Mouse (Mus musculus) frontal cortex, adult (tissue): ENCODE measurements at regions not wholly inside any gene's neighbourhood (a gene's known extent, or its start where the extent isn't known, plus 50 kb on each side); places are given as distances from the start of the nearest gene placed in this dataset.
"Not testable (repeated sequence)": the region's sequence is repeated elsewhere in the genome, so short reads cannot be mapped to it uniquely, and the experiment has no call there.

Experiments
- ATAC-seq: cut with Nextera tagmentation; 2 replicates; pipeline ENCODE4 v1.9.2; 2017; ENCODE audit warnings: mild to moderate bottlenecking, moderate library complexity, mixed read lengths; ENCODE audit not compliant: low TSS enrichment

DNA sequence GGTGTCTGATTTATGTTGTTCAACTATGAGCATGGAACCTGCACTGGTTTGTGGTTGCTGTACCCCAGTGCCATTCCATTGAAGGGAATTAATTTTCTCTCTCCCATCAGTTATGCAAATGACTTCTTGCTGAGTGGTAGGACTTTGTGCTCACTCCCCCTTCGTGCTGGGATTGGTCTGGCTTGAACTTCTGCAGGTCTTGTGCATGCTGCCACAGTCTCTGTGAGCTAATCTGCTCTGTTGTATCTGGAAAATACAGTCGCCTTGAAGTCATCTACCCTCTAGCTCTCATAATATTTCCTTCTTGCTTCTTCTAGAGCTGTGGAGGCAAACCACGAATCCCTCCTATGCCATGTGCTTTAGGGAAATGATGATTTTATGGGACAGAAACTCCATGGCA is 243.6 kb upstream of the Dpp6 start:
- no peak for ATAC-seq

DNA sequence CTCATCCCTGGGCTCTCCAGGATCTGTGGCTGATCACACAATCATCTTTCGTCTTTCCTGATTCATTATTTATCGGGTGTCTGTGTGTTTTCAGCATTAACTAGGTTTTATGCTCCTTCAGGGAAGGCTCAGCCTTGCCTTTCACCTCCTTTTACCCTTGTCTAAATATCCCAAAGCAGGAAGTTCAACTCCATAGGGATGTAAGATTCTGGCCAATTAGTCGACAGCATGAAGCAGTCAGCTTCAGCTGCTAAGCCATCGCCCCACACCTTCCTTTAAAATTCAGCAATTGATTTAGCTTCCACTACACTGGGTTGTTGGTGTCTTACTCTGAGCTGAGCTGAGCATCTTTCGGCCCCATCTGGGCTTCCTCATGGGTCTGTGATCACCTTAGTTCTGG is 230.9 kb upstream of the Dpp6 start:
- no peak for ATAC-seq

DNA sequence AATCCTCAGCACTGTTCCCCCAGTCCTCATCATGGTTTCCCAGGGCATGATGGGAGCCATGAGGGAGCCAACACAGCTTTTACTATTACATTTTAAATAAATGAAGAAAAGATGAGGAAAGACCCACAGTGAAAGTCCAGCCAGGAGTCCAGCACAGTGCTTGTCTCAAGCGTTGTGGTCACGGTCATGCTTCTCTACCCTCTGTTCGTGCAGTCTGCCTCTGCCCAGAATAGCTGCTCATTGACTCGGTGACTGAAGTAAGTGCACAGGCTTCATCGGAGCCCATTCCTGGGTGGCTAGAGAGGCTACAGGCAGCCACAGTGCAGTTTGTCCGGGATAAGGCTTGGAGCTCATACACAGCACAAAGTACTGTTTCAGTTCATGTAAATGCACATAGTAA is 226.1 kb upstream of the Dpp6 start:
- no peak for ATAC-seq

DNA sequence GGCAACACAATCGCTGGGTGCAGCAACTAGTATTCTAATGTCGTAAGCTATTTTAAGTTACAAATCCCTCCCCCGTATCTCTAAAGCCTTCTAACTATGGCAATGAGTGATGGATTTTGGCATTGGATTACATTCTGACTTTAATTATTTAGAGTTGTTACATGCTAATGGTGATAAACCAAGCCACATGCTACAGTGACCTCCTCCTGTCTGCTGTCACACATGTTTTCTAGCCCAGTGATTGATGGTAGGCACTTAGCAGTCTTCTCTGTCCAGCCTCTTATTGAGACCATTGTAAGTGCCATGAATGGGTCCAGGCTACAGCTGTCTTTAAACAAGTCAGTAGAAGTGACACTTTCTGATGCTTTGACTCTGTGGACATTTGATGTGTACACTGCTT is 224.7 kb upstream of the Dpp6 start:
- no peak for ATAC-seq

DNA sequence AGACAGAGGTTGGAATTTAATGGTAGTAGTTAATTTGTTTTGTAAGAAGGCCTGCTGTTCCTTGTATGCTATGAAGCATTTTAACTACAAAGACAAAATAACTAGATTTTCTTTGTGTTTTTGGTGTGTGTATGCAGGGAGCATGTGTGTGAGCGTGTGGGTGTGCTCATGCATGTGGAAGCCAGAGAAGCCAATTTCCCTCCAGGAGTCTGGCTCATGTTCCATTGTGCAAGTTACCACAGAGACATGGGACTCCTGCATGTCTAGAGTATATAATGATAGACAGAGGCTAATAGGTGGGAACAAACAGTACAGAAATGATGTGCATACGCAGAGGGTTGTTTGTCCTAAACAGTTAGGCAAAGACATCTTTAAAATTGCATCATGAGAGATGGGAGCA is 219.0 kb upstream of the Dpp6 start:
- ATAC-seq: no peak

DNA sequence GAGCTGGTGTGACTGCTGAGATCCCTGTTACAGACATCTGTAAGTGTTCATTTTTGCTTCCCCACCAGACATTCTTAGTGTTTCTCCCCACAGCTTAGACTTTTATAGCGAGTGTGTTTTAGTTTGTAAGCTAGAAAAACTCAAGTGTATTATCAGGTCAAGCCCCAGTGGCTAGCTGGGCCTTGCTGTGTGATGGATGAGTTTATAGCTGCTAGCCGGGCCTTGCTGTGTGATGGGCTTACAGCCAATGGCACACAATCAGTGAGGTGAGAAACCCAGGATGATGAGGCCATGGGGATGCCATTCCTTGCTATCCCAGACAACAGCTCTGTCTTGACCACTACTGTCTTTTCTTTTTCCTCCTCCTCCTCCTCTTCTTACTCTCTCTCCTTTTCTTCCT is 197.7 kb upstream of the Dpp6 start:
- ATAC-seq: no peak

DNA sequence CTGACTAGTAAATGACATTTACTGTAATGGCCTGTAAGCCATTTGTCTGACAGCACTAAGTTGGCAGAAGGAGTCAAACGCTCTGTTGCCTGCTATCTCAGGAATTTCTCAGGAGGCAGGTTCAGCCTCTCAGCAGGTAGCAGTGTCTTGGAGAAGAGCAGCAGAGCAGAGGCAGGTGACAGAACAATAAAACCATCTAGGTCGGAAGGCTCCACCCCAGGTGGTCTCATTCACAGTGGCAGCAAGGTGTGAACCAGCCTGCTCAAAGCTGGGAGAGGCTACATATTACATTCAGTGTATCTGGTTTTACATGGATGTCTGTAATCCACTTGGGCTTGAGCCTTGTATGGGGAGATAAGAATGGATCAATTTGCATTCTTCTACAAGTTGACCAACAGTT is 194.9 kb upstream of the Dpp6 start:
- no peak for ATAC-seq

DNA sequence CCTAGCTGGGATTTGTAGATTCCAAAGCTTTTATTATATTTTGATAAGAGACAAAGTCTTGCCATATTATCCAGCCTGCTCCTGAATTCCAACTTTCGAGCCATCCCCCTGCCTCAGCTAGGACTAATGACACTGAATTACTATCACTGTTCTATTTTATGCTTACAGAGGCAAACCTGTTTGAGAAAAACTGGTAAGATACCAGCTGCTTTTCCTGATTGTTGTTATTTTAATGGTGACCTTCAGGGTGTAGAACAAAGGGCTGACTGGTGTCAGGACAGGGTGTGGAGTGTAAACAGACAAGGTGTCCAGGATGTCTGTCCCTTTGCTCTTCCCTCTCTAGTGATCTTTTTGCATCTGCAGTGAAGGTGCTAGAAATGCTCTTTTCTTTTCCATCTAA is 145.5 kb upstream of the Dpp6 start:
- no peak for ATAC-seq

DNA sequence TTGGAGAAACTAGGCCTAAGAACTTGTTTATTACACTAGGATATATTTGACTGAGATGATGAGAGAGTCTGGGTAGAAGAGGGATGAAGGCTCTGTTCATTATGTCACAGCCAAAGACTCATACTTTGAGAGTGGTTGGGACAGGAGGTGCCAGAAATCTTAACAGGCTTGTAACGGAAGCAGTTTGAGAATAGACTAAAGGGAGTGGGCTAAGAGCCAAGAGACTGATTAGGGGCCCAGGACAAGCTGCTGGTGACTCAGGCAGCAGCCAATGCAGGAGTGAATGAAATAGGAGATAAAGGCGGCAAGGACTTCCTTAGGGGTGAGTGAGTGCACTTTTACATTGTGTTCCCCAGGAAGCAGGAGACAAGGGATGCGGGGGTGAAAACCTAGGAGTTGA is 127.2 kb upstream of the Dpp6 start:
- 0 out of 2 replicates have a peak, but pooled peaks have one; percentile 16 for ATAC-seq

DNA sequence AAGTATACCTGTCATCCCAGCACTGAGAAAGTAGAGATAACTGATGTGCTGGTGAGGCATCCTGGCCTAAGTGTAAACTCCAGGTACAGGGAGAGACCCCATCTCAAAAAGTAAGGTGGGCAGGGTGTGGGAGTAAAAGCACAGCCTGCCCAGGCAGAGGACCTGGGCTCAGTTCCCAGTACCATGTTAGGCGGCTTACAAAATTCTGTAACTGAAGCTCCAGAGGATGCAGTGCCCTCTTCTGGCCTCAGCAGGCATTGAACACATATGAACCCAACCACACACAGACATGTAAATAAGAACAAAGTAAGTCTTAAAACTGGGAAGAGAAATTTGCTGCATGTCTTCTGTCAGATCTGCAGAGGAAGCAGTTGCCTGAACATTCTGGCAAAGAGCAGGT is 125.9 kb upstream of the Dpp6 start:
- ATAC-seq: no peak

DNA sequence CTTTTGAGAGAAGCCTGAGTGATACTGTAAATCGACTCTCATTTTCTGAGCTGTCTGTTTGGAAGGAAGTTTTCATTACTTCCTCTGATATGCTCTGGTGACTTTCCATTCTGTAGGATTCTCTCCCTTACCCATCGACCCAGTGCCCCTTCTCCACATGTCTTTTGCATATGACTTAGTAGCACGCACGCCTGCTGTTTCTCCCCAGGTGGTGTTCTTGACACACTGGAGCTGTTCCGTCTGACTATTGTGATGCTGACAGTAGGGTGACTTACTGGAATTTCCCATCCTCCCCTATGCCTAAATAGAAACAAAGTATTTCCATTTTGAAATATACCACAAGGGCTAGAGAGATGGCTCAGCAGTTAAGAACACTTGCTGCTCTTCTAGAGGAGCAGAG is 125.0 kb upstream of the Dpp6 start:
- ATAC-seq: no peak

DNA sequence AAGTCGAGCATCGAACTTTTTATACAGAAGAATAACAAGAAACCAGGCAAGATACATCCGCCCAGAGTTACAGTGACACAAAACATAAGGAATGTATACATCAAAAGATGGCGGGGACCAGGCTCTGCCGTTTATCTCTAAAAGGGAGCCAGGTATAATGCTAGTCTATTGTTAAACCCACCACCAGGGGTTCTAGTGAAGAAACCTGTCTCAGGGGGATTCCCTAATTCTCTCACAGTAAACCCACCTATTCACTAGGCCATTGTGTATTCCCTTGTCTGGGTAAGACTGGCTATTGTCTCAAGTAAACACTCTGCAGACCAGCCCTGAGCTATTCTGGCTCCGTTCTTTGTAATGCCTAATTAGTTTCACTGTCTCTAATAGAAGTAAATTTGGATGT is 113.4 kb upstream of the Dpp6 start:
- not testable (repeated sequence) for ATAC-seq

DNA sequence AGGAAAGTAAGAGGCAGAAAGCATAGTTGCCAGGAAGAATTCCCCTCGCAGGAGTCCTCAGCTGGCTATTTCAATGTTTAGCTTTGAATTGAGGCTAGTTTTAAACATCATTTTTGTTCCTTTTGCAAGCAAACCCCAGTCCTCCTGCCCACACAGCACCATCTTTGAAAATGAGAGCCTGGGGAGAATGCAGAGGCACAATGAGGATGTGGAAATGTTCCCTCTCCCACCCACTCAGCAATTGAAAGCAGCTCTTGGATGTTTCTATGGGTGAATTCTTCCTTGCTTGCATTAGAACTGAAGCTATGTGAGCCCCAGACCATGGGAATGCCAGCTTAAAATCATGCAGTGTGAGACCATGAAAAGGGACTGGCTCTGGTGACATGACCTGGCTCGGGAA is 109.3 kb upstream of the Dpp6 start:
- ATAC-seq: peak; percentile 99

DNA sequence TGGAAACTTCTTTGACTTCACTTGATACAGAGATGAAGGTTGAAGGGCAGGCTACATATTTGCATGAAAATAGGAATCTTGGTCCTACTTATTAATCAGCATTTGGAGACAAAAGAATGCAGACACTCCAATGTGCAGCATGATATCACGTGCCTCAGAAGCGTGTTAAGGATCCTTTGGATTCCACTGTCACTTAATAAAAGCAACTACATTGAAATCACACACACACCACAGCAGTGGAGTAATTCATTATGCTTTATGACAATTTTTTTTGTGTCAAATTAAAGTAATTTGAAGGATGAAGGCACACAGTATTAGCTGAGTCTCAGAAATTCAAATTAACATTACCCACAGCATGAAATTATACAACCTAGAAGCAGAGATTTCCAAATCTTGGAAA is 92.5 kb upstream of the Dpp6 start:
- no peak for ATAC-seq

DNA sequence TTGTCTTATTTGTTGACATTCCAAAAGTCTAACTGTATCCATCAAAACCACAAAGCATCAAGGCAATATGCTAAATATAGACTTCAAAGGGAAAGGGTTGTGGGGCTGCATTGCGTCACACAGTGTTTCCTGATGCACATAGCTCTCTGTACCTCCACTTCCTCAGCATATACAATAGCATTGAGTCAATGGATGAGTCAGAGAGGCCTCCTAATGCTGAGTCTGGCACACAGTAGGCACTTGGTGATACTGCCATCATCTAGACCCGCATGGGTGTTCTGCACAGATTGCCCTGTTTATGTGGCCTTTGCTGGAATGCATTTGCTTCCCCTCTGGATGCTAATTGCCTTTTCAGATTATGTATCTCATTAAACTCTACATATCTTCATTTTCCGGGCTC is 91.0 kb upstream of the Dpp6 start:
- ATAC-seq: no peak

DNA sequence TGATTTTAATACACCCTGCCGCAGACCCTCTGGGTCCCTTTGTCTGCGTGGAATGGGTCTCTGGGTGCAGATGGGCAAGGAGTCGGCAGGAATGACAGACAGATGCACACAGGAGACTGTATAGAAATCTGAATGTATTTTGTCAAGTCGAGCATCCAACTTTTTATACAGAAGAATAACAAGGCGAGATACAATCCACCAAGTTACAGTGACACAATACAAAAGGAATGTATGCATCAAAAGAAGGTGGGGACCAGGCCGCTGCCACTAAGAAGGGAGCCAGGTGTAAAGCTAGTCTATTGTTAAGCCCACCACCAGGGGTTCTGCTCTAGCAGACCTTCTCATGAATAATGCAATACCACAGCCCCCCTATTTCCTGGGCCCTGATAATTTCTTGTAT is 65.8 kb upstream of the Dpp6 start:
- ATAC-seq: not testable (repeated sequence)

DNA sequence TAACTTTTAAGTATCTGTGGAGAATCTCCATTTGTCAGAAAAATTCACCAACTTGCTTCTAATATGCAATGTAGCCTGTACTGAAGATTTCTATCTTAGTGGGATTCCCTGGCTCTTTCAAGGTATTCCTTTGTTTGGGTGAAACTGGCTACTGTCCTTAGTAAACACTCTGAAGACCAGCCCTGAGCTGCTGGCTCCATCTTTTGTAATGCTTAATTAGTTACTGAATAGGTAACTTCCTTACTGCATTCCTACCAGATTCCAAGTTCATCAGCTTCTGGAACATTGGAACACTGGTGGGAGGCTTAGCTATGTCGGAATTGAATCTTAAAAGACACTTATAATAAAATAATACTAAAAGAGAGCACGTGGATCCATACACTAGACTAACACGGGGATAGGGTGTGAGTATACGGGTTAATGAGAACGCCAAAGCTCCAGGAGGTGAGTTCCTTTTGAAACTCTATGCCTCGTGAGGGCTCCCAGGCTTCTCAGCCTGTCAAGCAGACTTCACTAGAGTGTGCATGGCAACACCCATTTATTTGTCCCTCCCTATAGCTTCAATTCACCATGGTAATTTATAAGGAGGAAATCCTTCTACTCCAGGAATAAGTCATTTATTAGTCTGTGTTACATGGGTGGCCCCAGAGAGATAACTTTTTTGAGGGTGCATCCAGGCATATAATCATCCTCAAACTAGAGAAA is 65.2 kb upstream of the Dpp6 start:
- ATAC-seq: not testable (repeated sequence)

DNA sequence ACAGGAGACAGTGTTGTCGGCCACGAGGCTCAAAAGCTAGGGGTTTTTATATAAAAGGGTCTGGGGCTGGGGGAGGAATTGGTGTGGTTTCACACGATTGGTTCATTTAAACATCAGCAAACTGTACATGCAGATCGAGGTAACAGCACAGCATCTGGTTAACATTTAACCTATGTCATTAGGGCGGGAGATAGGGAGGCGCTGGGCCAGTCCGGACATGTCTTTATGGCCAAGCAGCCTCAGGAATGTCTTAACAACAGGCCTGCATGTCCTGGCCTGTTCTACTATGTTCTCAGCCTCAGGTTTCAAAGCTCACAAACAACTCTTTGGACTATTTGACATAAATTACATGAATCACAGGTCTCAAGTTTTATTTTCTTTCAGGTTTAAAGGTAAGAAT is 62.9 kb upstream of the Dpp6 start:
- ATAC-seq: not testable (repeated sequence)
